Mouse (Mus musculus) neural tube, embryonic 14.5 days (tissue): ENCODE measurements at regions not wholly inside any gene's neighbourhood (a gene's known extent, or its start where the extent isn't known, plus 50 kb on each side); places are given as distances from the start of the nearest gene placed in this dataset.

ENCODE experiments used
- ATAC-seq: fragments of 200-750 bp; cut with Nextera tagmentation; 2 replicates; pipeline ENCODE4 v1.8.0; 2017; ENCODE audit warnings: low read depth, mild to moderate bottlenecking, moderate TSS enrichment, moderate library complexity
- H3K27ac ChIP-seq: fragments of 300-500 bp; sonication (generic); 2 replicates; pipeline ENCODE4 v1.5.1; 2014; ENCODE audit warnings: low read depth, mild to moderate bottlenecking, control low read depth, low read length, moderate library complexity, mixed read lengths
- H3K27me3 ChIP-seq: fragments of 300-500 bp; sonication (generic); 2 replicates; pipeline ENCODE4 v1.6.1; 2014; ENCODE audit warnings: low read length; ENCODE audit not compliant: control insufficient read depth, insufficient read depth
- H3K36me3 ChIP-seq: fragments of 300-500 bp; sonication (generic); 2 replicates; pipeline ENCODE4 v1.6.1; 2014; ENCODE audit warnings: low read length, mixed read lengths; ENCODE audit not compliant: control insufficient read depth, insufficient read depth
- H3K4me1 ChIP-seq: fragments of 300-500 bp; sonication (generic); 2 replicates; pipeline ENCODE4 v1.6.1; 2014; ENCODE audit warnings: low read length; ENCODE audit not compliant: control insufficient read depth, insufficient read depth
- H3K4me2 ChIP-seq: fragments of 300-500 bp; sonication (generic); 2 replicates; pipeline ENCODE4 v1.6.1; 2014; ENCODE audit warnings: mild to moderate bottlenecking, low read depth, low read length, control low read depth
- H3K4me3 ChIP-seq: fragments of 300-500 bp; sonication (generic); 2 replicates; pipeline ENCODE4 v1.5.1; 2014; ENCODE audit warnings: low read depth, low read length, control low read depth, mixed read lengths
- H3K9ac ChIP-seq: fragments of 300-500 bp; sonication (generic); replicated peaks from 2 replicates; pipeline ENCODE4 v1.6.1; 2014; ENCODE audit warnings: low read depth, mild to moderate bottlenecking, control low read depth, low read length, mixed read lengths
- H3K9me3 ChIP-seq: fragments of 300-500 bp; sonication (generic); 2 replicates; pipeline ENCODE4 v1.6.1; 2016; ENCODE audit warnings: low read length; ENCODE audit not compliant: control insufficient read depth
- WGBS: fragments of 180-500 bp; shearing (Covaris S2); extraction: QIAGEN DNeasy Blood & Tissue Kit; methylation state at CpG from one replicate; pipeline ENCODE4 v1.1.7; 2014; 5-methylcytosine and 5-hydroxymethylcytosine counted together

DNA sequence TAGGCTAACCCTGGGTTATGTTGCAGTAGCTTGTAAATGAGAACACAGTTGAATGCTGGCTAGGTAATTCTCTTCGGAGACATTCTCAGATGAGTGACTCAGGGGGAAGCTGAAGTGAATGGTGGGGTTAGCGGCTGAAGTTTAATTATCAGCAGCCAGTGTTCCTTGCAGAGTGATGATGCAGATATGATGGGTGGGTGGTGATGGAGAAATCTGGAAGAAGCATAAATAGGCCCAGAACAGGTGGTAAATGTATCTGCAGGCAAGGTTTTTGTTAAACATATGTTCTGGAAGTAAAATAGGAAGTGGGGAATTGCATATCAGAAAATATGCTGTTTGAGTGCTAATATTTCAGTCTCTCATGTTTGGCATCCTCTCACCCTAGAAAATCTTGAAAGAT is 191.3 kb downstream of the Edem1 start:
- no peaks in the 10 kb centered on the region for H3K9me3 ChIP-seq
- 85% methylated on average over 2 of the region's 2 CpGs for WGBS
- no peak overlapping the region for H3K4me3 ChIP-seq
- no peak overlapping the region for H3K4me2 ChIP-seq
- H3K9ac ChIP-seq = no peak overlapping the region
- no peaks in the 10 kb centered on the region for H3K4me1 ChIP-seq
- H3K36me3 ChIP-seq = no peaks in the 10 kb centered on the region
- H3K27ac ChIP-seq = no peak overlapping the region
- H3K27me3 ChIP-seq = no peaks in the 10 kb centered on the region
- no peak for ATAC-seq
